Mouse (Mus musculus) liver, embryonic 13.5 days (tissue): ENCODE results near the gene Gnb2. TPM values are rescaled to one million over a fixed set of nuclear protein-coding genes. Genes with fewer than 3 reads are reported as not detected.

Experiments used
- ATAC-seq: fragments of 200-750 bp; cut with Nextera tagmentation; 2 replicates; pipeline ENCODE4 v1.8.0; 2017; ENCODE audit warnings: low read depth, mild to moderate bottlenecking, moderate number of reproducible peaks, moderate library complexity
- DNase-seq: peaks from one replicate; pipeline ENCODE4 v3.0.0; 2022
- H3K27ac ChIP-seq: fragments of 300-500 bp; sonication (generic); 2 replicates; pipeline ENCODE4 v1.5.1; 2015; ENCODE audit warnings: moderate library complexity, mild to moderate bottlenecking, inconsistent platforms
- H3K27me3 ChIP-seq: fragments of 300-500 bp; sonication (generic); 2 replicates; pipeline ENCODE4 v1.6.1; 2015; ENCODE audit warnings: mild to moderate bottlenecking, inconsistent platforms
- H3K36me3 ChIP-seq: fragments of 300-500 bp; sonication (generic); 2 replicates; pipeline ENCODE4 v1.6.1; 2015; ENCODE audit warnings: mild to moderate bottlenecking, inconsistent platforms
- H3K4me1 ChIP-seq: fragments of 300-500 bp; sonication (generic); replicated peaks from 2 replicates; pipeline ENCODE4 v1.6.1; 2015; ENCODE audit warnings: inconsistent platforms
- H3K4me2 ChIP-seq: fragments of 300-500 bp; sonication (generic); 2 replicates; pipeline ENCODE4 v1.6.1; 2015; ENCODE audit warnings: inconsistent platforms, mild to moderate bottlenecking, moderate library complexity
- H3K4me3 ChIP-seq: fragments of 300-500 bp; sonication (generic); replicated peaks from 2 replicates; pipeline ENCODE4 v1.5.1; 2015; ENCODE audit warnings: mild to moderate bottlenecking, inconsistent platforms
- H3K9ac ChIP-seq: fragments of 300-500 bp; sonication (generic); 2 replicates; pipeline ENCODE4 v1.6.1; 2015; ENCODE audit warnings: mild to moderate bottlenecking, inconsistent platforms
- H3K9me3 ChIP-seq: fragments of 300-500 bp; sonication (generic); replicated peaks from 2 replicates; pipeline ENCODE4 v1.6.1; 2016; ENCODE audit warnings: inconsistent platforms
- WGBS: fragments of 180-500 bp; shearing (Covaris S2); methylation state at CpG from one replicate; pipeline ENCODE4 v1.1.7; 2015; ENCODE audit not compliant: insufficient replicate concordance; 5-methylcytosine and 5-hydroxymethylcytosine counted together
- polyA plus RNA-seq: library from polyadenylated mRNA; unstranded; fragments of >200 nt; fragmentation: Nextera tagmentation; extraction: Ambion mirVana; gene quantifications from 2 replicates; pipeline ENCODE4 v1.2.1, GENCODE M21; 2015

Gnb2 gene
- polyA plus RNA-seq, 1 experiment from 2014 or later = 159 TPM

DNA sequence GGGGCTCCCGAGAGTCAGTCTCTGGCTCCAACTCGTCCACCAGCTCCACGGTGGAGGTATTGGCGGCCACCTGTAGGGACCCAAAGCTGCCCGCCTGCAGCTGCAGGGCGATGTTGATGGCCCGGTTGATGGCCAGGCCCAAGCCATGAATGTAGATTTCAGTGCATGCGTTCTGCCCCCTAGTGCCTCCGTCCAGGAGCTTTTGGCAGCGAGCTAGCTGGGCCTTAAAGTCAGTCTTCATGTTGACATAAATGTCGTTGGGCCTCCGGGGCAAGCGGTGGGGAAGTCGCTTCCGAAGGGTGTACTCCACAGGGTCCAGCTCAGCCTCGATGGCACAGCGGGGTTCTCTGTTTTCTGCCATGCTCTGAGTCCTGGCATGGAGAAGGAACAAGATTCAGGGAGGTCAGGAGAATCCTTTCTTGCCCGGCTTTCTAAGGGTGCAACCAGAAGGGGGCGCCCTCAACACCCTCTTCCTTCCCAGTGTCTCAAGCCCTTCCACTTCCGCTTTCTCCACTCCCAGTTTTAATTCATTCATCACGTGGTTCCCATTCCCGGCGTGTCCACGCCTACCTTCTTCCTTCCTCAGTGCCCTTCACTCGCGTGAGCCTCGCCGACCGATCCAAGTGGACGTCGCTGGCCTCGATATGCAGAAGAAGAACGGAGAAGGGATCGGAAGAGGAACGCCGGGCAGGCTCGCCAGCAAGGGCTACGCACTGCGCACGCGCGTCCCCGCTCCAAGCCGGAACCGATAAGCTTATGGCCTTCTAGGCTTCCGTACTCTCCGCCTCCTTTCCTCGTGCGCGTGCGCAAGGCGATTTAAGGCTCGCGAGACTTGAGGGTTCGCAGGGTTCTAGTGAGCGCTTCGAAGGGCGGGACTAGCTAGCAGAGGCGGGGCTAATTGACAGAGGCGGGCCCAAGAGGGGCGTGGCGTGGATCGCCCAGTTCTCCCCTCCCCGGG lies 31.3 kb downstream of the Gnb2 start, which contains the start of gene Pop7:
Gene Pop7 (minus strand): TSS at position 810 of the 958 bp plus-strand sequence.
- WGBS = 2% methylated on average over 64 of the region's 64 CpGs
- peak within 1 kb of the TSS; percentile 91 for H3K27ac ChIP-seq
- peak within 1 kb of the TSS; percentile 84 for H3K9ac ChIP-seq
- H3K27me3 ChIP-seq = no peaks in the 10 kb centered on the region
- H3K4me1 ChIP-seq = peaks cover 37% of the 10 kb centered on the region
- H3K9me3 ChIP-seq = no peaks in the 10 kb centered on the region
- H3K4me2 ChIP-seq = peak within 1 kb of the TSS; percentile 89
- ATAC-seq (peak; percentile 92), DNase-seq (peak; percentile 100)
- peaks cover 11% of the 10 kb centered on the region for H3K36me3 ChIP-seq
- H3K4me3 ChIP-seq = peak within 1 kb of the TSS; percentile 70

GRCm38 (mm10) chr5:137500186-137500585 lies 33.1 kb downstream of the Gnb2 start:
- Histone ChIP-seq H3K4me2 (no peak overlapping the region), H3K27ac (no peak overlapping the region), H3K9ac (peak overlapping the region; percentile 82), H3K4me3 (no peak overlapping the region), H3K27me3 (no peaks in the 10 kb centered on the region), H3K4me1 (peaks cover 37% of the 10 kb centered on the region), H3K36me3 (peaks cover 11% of the 10 kb centered on the region), H3K9me3 (no peaks in the 10 kb centered on the region)
- WGBS = 80% methylated on average over 7 of the region's 7 CpGs
- ATAC-seq = no peak
- no peak for DNase-seq

DNA sequence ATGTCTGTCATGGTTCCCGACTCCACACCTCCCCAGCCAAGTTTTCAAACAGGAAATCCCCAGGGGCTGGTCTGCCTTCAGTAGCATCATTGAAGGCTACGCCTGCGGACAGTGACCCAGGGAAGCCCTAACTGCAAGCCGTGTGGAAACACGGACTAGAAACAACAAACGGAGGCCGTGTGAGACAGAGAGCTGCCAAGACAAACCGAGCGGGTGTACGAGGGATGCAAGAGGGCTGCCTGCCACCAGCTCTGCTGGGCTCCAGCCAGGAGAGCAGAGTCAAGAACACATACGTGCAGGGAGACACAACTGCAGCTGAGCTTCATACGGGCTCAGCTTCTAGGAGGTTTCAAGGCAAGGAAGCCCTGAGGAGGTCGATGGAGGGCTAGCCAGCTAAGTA lies 39.5 kb downstream of the Gnb2 start:
- no peak overlapping the region for H3K4me3 ChIP-seq
- H3K4me1 ChIP-seq = no peaks in the 10 kb centered on the region
- WGBS = 65% methylated on average over 13 of the region's 13 CpGs
- H3K9me3 ChIP-seq = no peaks in the 10 kb centered on the region
- no peak overlapping the region for H3K4me2 ChIP-seq
- ATAC-seq (no peak), DNase-seq (no peak)
- no peak overlapping the region for H3K9ac ChIP-seq
- no peaks in the 10 kb centered on the region for H3K27me3 ChIP-seq
- no peak overlapping the region for H3K27ac ChIP-seq
- no peaks in the 10 kb centered on the region for H3K36me3 ChIP-seq

- H3K9ac ChIP-seq = no peak overlapping the region
- no peak for ATAC-seq
- DNase-seq = no peak
Observed at GRCm38 (mm10) chr5:137491559-137491958, 41.8 kb downstream of the Gnb2 start.

GRCm38 (mm10) chr5:137487616-137488015 lies 45.7 kb downstream of the Gnb2 start:
- no peak overlapping the region for H3K27ac ChIP-seq
- WGBS = 73% methylated on average over 7 of the region's 7 CpGs
- H3K4me1 ChIP-seq = no peaks in the 10 kb centered on the region
- peaks cover 29% of the 10 kb centered on the region for H3K27me3 ChIP-seq
- no peak overlapping the region for H3K4me2 ChIP-seq
- no peak for DNase-seq
- H3K9ac ChIP-seq = no peak overlapping the region
- ATAC-seq = no peak
- H3K4me3 ChIP-seq = no peak overlapping the region
- H3K36me3 ChIP-seq = no peaks in the 10 kb centered on the region
- no peaks in the 10 kb centered on the region for H3K9me3 ChIP-seq

More at GRCm38 (mm10) chr5:137491559-137491958, 41.8 kb downstream of the Gnb2 start:
- Histone ChIP-seq H3K36me3 (no peaks in the 10 kb centered on the region), H3K9me3 (no peaks in the 10 kb centered on the region), H3K4me2 (no peak overlapping the region), H3K4me1 (no peaks in the 10 kb centered on the region), H3K27ac (no peak overlapping the region), H3K4me3 (no peak overlapping the region), H3K27me3 (peaks cover 3% of the 10 kb centered on the region)
- 44% methylated on average over 4 of the region's 4 CpGs for WGBS

DNA sequence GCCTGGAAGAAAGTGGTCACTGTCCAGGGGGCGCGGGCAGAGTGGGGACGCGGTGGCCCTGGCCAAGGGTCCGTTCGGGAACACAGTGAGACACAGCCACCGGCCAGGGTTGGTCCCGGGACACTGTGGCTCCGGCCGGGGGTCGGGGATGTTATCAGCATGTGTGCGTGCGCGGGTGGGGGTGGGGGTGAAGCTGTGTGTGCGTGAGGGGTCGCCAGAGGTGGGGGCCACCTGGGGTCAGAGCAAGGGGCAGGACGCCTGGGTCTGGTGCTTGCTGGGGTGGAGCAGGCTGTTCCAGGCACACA lies 47.5 kb downstream of the Gnb2 start:
- Histone ChIP-seq H3K4me3 (peak overlapping the region; percentile 47), H3K36me3 (no peaks in the 10 kb centered on the region), H3K4me1 (no peaks in the 10 kb centered on the region), H3K9ac (peak overlapping the region; percentile 45), H3K4me2 (peak overlapping the region; percentile 43), H3K9me3 (no peaks in the 10 kb centered on the region), H3K27me3 (peaks cover 29% of the 10 kb centered on the region), H3K27ac (no peak overlapping the region)
- ATAC-seq = no peak
- DNase-seq = no peak
- 5% methylated on average over 17 of the region's 17 CpGs for WGBS

- Histone ChIP-seq H3K27ac (no peak overlapping the region), H3K27me3 (peaks cover 29% of the 10 kb centered on the region), H3K9ac (peak overlapping the region; percentile 45), H3K9me3 (no peaks in the 10 kb centered on the region), H3K36me3 (no peaks in the 10 kb centered on the region), H3K4me1 (no peaks in the 10 kb centered on the region), H3K4me3 (peak overlapping the region; percentile 47), H3K4me2 (peak overlapping the region; percentile 43)
- ATAC-seq (no peak), DNase-seq (no peak)
- WGBS = 15% methylated on average over 30 of the region's 30 CpGs
Observed at GRCm38 (mm10) chr5:137485071-137485850, 48.0 kb downstream of the Gnb2 start.

DNA sequence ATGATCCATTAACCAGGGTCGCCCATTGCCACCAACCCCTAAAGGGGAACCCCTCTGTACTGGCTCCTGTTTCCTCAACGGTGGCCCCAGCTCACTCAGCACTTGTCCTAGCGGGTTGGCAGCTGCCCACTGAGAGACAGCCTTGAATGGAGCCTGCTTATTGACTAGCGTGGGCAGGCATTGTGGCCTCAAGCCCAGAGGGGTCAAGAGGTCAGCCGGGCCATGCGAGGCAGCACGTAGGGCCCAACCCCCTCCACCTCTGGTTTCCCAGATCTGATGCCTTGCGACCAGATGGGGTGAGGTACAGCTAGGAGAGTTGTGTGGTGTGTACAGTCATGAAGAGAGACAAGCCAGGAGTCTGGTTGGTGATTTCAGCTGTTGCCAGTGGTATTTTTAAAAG lies 51.4 kb downstream of the Gnb2 start:
- DNase-seq = peak; percentile 9
- ATAC-seq = peak; percentile 63

GRCm38 (mm10) chr5:137481138-137481537 lies 52.2 kb downstream of the Gnb2 start:
- H3K27me3 ChIP-seq = peaks cover 22% of the 10 kb centered on the region
- H3K9me3 ChIP-seq = no peaks in the 10 kb centered on the region
- H3K9ac ChIP-seq = no peak overlapping the region
- no peak overlapping the region for H3K4me3 ChIP-seq
- no peaks in the 10 kb centered on the region for H3K36me3 ChIP-seq
- peak; percentile 23 for DNase-seq
- H3K4me2 ChIP-seq = no peak overlapping the region
- H3K4me1 ChIP-seq = no peaks in the 10 kb centered on the region
- peak overlapping the region; percentile 68 for H3K27ac ChIP-seq
- ATAC-seq = no peak

More for the DNA sequence above, 51.4 kb downstream of the Gnb2 start:
- Histone ChIP-seq H3K4me1 (no peaks in the 10 kb centered on the region), H3K36me3 (no peaks in the 10 kb centered on the region), H3K9me3 (no peaks in the 10 kb centered on the region), H3K9ac (no peak overlapping the region), H3K27ac (peak overlapping the region; percentile 68), H3K27me3 (peaks cover 29% of the 10 kb centered on the region), H3K4me3 (no peak overlapping the region), H3K4me2 (no peak overlapping the region)
- 44% methylated on average over 8 of the region's 8 CpGs for WGBS
